Mouse (Mus musculus): ENCODE data around the gene Acvr1b.

DNA sequence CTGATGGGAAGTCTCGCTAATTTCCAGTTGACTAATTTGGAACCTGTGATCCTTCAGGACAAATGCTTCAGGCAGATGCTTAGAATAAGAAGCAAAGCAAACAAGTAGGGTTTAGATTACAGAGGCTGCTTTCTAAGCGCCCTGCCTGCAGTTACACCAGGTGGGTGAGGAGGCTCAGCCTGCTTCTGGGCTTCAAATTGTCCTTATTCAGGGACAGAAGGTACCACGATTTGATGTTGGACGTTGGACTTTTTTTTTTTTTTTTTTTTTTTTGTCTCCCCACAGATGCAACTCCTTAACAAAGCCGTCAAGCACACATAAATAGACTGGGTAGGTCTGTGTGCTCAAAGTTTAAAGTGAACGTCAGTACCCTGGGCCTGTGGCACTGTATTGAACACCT, 25.3 kb upstream of the Acvr1b start:
- TF ChIP-seq CTCF (IDR thresholded peaks at IDR 0.05), result no peak
- TF ChIP-seq EP300 (IDR thresholded peaks at IDR 0.05), result no peak

All from lung, postnatal 0 days (tissue).